Mouse (Mus musculus) lung, postnatal 4 days (tissue): ENCODE measurements at regions not wholly inside any gene's neighbourhood (a gene's known extent, or its start where the extent isn't known, plus 50 kb on each side); places are given as distances from the start of the nearest gene placed in this dataset.

ENCODE experiments used
- DNase-seq, 2 experiments: peaks; one replicate each; pipeline ENCODE4 v3.0.0; 2021

DNA sequence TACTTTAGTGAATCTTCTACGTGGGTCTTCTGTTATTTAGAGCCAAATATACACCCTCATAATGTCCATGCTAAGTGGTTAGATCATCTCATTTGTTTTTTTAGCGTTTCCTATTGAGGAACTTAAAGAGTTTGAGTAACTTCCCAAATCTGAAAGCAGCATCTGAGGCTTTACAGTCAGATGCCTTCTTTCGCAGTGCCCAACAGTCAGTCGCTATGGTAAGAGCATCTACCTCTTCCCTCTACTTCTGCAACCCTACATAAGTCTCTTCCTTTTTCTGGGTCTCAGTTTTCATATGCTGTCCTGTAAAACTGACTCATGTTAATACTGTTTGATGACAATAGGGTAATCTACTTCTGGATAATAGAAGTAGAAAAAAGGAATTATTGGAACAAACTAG, 146.8 kb downstream of the Ktn1 start:
- no peak for DNase-seq

DNA sequence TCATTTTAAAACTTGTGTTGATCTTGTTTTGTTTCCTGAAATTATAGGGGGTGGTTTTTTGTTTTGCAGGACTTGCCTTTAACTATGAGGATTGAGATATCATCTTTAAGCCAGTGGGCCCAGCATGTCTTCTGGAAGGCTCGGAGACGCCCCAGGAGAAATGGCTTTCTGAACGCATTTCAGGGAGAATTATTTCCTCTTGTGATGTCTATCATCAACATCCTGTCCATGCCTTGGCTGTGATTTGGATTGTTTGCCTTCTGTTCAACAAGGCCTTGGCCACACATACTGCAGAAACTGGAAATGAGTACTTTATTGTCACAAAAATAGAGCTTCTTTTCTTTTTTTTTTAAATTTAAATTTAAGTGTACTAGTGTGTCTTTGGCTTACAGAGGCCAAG, 150.0 kb downstream of the Ktn1 start:
- DNase-seq, result no peak

DNA sequence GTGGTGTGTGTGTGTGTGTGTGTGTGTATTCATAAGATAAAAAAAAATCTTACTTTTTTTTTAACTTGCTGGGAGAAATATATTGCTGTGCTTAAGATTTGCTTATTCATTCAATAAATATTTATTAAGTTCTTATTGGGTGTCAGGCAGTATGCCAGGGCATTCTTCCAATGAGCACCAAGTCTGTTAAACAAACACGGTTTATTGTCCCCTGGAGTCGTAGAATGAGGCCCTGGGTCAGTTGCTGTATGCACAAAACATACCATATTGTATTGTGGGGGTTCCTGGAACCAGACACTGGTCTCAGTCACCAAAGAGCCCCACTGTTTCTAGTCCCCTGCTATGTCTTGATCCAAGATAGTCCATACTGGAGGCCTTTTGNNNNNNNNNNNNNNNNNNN, 151.3 kb downstream of the Ktn1 start:
- DNase-seq, result peak; percentile 56 to 62

DNA sequence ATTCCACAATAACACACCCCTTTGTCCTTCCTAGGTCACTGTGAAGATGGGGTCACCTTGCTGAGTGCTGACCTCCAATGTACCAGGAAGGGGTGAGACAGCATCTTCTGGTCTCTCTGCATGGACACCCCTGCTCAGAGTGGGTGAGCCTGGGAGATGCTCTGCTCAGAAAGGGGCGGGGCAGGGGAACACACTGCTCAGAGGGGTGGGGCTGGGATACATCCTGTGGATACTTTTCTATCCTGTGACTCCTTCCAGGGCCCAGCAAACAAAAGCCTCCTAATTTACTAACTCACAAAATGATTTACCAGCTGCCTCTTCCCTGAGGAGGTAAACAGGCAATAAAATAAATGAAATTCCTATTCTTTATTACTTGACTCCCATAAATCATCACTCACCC, 157.0 kb downstream of the Ktn1 start:
- DNase-seq, result no peak

DNA sequence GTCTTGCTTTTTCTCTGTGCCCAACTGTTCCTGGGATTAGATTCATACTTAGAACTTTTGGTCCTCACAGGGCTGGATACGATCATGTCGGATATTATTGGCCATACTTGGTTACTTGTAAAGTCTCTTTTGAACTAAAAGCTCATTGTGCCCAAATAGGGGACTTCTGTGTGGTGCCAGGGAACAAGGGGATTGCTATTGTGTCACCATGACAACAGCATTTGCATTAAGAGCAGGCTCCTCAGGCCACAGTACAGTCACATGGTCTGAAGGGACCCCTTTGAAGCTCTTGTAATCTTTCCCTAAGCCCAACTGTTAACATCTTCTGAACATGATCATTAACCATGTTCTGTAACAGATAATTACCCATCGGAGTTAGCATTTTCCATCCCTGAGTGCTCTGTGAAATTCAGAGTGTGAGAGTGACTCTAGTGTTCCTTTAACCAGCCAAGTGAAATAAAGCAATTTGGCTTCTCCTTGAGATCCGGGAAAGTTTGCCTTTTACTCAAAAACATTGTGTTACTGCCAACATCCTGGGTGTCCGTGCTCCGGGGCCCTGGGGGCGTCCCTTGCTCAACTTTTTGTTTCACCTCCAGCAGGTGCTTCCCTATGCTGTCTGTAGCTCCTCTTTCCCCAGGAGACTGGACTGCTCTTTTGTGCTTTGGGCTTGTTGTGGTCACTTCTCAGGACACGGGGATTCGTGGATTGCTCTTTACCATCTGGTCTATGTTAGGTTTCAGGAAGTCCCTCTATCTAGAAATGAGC, 157.7 kb downstream of the Ktn1 start:
- DNase-seq, result no peak

DNA sequence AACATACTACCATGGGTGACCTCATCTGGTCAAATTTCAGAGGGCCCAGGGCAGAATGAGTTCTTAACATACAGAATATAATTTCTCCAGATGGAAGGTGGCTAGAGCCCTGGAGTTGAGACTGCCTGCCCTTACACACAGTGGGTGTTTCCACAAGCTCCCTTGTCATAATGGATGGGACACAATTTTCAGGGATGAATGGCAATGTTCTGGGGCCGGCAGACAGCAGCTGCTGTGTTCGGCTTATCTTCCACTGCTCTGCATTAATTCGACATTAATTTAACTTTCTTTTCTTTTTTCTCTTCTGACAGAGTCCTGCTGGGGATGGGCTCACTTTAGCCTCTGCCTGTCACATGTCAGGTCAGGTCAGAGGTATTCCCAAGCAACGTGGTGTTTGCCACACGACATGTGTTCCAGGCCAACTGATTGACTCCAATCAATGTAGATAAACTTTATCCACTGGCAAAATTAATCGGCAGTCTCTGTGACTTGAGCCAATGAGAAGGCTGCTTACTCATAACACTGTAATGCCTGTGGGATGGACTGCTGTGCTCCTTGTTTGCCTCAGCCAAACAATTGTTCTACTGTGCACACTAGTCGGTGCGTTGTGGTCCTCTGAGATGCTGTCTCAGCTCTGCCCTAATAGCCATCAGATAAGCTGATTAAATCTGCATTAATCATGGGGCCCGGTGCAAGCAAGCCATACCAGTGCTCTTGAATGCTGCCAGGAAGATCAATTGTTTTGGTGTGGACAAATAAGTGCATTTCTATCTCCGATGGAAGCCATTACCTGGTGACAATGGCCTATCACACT, 160.1 kb downstream of the Ktn1 start:
- DNase-seq, result no peak

DNA sequence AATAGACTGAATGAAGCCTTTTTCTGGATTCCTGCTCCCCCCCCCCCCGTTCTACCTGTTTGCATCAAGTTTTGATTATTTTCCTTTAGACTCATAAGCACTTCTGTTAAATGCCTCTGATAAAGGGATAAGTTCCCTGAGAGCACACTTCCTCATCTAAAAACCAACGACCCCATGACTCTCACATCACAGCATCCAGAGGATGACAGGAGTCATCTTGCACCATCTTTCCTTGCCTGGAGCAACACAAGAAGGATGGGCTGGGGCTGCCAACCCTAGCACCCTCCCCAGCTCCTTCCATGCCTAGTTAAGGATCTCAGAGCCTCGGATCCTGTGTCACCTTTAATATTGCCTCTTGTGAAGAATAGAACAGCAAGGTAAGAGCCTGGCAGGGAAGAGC, 170.0 kb downstream of the Ktn1 start:
- DNase-seq, result no peak

DNA sequence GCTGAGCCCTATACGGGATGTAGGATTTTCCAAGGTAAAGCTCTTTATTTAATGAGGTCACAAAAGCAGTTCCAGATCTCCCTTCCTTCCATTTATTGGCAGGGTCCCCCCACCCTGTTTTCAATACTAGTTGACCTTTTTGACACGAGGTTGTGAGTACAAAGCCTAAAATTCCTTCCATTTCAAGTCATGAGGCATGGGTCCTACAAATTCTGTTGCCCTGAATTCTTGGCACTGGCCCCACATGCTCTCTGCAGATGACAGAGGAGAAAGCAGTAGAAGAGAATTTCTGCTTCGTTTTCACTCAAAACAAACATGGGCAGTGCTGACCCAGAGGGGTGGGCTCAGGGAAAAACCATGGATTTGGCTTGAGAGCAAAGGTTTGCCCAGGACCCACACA, 170.4 kb downstream of the Ktn1 start:
- DNase-seq, result peak; percentile 28 to 47

DNA sequence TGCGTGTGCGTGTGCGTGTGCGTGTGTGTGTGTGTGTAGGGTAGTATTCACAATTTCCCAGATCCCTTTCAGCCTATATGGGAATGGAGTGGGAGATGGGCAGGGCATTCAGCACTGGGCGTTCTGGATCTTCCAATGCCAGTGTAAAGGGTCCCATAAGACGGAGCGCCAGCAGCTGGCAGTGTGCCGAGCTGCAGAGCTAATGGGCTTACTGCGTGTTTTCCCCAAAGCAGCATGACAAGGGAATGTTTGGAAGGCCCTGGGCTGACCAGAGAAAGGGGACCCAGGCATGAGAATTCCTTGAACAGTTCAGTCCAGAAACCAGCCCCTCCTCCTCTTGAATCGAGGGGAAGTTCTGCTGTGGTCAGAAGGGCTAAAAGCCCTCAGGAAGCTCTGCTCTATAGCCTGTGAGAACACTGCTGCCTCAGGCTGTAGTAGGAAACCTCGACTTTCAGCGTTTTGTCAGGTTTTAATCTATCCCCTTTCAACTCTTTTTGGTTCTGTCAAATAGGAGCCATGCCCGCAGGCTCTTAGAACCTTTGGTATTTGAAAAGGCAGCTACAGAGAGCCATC, 172.4 kb downstream of the Ktn1 start:
- DNase-seq, result peak in 1 of 2 experiments; percentile 49

DNA sequence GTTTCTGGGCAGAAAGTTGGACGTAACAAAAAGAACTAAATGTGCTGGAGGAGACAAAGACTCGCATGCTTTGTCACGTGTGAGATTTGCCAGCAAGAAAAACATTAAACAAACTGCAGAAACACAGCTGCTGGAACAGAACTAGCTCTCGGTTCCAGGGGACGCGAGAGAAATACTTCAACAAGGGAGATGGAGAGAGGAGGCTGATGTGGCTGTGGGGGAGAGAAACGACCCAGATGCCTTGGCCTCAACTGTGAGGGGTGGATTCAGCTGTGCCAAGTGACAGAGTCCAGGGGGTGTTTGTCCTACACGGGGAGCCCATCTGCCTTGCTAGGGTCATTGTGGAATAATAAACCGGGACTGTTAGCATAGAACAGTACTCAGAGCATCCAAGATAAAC, 174.9 kb downstream of the Ktn1 start:
- peak in 1 of 2 experiments; percentile 40 for DNase-seq

DNA sequence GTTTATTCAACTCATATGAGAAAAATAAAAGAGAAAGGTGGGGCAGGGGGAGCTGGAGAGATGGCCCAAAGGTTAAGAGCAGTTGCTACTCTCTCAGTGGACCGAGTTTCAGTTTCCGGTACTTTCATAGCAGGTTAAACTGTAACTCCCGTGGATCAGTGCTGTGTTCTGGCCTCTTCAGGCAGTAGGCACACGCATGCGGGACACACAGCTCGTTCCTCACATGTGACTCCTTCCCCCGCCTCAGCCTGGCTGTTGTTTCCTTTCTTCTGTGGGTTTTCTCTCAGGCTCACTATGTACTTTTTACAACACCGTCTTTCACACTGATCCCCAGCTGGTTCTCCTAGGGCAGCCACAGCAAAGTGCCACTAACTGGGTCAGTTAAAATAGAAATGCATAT, 175.4 kb downstream of the Ktn1 start:
- DNase-seq, result no peak

DNA sequence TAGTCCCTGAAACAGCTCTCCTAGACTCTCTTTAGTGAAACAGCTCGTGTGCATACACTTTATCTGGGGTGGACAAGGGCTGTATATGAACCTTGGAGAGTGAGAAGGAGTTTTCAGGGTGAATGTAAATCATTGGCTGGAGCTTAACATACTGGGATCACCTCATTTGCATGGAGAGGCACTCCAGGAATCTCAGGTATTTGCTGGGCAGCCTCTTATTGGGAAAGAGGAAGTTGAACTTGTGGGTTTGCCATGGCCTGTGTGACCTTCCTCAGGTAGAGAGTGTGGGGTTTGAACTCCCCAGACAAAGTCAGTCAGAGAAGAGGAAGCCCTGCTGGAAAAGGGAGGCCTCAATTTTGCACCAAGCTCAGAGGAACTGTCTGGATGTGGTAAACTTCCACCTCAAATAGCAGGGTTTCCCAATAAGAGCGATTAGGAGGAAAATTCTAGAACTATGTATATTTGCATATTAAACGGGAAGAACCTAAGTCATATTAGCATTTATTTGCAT, 177.3 kb downstream of the Ktn1 start:
- no peak for DNase-seq

DNA sequence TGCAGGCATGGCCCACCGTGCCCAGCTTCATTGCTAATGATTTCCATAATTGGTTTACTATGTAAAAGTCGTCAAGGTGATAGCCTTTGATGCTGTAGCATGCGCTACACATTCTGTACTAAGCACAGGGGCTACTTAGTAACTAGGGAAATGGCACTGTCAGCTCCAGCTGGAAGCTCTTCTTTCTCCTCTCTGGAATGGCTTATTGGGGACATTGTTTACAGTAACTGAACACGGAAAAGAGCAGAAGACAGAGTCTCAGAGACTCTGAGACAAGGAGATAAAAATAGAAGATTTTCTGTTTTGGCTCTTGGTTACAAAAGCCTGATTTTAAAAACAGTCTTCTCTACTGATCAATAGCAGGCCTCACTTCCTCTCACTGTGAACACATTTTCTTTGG, 178.3 kb downstream of the Ktn1 start:
- DNase-seq, result no peak

DNA sequence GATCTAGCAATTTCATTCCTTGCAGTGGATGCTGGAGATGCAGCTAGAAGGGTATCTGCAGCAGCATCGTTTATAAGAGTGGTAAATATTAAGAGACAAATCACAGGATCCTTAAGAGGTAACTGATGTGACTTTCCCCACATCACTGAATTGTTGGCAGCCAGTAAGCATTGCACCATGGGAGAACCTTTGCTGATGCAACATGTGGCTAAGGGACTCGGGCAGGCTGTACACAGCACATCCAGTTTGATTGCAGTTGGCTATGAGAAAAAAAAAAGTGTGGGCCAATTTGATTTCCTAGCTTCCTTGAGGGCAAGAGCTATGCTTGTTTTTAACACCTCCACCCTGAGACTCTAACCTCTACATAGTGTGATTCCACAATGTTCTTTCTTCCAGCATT, 179.4 kb downstream of the Ktn1 start:
- DNase-seq, result no peak

DNA sequence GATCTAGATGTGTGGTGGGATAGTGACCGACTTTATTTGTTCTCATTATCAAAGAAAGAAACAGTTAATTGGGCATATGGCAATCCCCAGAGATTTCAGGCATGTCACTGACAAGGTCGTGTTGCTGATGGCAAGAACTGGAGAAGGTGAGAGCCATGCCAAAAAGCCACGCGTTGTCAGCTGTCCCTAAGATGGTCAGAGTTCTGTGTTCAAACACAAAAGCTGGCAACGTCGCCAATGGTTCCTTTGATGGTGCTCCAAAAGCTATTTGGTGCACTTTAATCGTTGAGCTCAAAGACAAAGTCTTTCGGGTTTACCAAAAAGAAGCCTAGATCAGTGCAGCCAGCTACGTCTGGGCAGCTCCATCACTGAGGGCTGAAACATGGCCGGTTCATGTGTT, 185.4 kb downstream of the Ktn1 start:
- DNase-seq, result peak in 1 of 2 experiments; percentile 36

DNA sequence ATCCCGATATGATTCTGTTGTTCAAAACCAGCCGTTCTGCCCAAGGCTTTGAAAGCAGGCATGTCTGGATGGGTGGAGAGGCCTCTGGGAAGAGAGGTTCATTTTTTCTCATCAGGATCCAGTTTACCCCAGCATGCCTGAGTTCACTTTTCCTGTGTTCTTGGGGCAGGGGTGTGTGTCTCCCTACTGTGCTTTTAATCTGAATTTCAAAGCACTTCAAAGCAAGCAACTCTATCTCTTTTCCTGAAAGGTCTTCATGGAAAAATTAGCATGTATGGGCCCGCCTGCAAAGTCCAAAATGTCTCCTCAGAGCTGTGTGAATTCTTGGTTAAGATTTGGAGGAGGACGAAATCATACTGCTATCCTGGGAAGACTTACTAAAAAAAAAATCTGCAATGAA, 187.2 kb downstream of the Ktn1 start:
- no peak for DNase-seq

DNA sequence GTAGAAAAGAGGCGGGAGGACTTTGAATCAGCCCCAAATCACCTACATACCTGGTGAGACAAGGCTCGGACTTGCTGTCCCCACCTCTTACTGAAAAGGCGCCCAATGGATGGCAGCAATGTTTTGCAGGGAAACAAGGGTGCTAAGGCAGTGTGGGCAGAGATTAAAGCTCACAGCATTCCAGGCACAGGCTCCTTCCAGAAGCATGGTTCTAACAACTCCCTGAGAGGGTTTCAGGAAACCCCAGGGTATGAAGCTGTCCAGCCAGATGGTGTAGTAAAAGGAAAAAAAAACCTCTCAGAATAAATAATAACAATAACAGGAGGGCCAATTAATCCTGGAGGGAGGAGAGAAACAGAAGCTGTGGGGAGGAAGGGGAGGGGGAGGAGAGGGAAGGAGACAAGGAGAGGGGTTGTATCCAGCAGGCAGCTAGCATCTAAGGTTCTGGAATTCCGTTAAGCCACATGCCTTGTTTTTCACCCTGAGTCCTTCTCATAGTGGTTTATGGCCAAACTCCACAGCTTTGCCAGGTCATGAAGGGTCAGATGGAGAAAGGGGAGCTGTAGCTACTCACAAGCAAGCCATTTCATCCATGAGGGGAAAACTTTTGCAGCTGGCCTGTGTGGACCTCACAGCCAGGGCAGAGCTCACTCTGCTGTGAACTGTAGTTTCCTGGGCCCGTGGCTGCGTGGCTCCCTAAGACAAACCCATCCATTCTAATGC, 191.4 kb downstream of the Ktn1 start:
- peak; percentile 17 to 58 for DNase-seq

DNA sequence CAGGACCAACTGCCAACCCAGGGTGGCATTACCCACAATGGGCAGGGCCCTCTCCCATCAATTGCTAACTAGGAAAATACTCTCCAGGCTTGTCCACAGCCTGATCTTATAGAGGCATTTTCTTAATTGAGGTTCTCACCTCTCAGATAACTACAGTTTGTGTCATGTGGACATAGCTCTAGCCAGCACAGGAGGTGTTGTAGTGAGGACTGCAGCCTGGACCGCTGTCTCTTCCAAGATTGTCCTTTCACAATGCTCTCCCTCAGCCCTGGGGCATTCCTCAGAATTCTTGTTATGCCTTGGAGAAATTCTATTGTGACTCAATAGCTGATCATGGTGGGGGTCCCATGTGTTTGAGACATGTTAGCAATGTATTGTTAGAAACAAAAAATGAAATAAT, 196.1 kb downstream of the Ktn1 start:
- no peak for DNase-seq

DNA sequence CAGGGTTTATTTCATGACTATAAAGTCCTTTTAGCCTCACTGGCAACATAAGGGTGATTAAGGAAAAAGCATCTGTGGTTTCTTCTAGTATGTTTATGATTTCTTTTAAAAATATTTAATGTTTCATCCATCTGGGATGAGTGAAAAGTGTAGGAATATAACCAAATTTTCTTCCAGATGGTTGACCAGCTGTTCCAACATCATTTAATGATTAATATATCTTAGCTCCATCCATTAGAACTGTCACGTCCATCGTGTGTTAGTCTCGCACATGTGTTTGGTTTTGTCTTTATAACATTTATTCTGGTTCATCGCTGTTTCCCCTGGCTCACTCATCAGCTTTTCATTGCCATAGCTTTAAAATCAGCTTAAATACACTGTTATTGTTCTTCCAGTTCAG, 200.6 kb downstream of the Ktn1 start:
- DNase-seq, result no peak

DNA sequence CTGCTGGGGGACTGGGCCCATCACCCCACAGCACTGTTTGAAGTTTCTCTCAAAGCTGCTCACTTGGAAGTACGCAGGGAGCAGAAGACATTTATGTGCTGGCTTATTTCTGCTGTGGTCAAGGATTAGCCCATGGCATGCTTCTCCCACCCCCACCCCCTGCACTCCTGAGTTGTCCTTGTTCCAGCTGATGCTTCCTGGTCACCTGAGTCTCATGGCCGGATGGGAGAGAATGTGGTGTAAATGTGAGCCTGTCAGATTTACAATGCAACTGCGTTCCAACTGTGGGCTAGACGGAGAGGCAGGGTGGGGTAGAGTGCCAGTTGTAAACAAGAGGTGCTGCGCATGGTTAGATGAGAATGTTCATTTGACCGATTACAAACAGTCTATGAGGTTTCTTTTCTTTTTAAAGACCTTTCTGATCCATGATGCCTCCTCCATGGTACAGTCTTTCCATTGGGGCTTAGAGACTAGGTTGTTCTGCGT, 208.1 kb downstream of the Ktn1 start:
- DNase-seq, result no peak

DNA sequence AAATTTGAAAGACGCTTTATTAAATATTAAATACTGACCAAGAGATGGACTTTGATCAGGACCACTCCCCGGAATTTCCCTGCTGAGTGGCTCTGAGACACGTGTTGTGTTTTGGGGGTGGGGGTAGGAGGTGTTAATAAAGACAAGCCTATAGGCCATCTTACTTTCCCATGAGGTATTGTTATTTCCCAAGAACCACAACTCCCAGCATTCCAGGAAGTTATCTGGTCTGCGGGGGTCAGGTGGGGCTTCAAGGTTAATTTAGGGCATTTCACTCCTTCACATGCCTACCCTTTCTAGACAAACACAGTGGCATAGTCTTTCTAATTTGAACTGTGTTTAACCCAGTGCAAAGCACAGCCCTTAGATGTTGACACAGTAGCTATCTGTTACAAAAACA, 209.0 kb downstream of the Ktn1 start:
- DNase-seq, result no peak

DNA sequence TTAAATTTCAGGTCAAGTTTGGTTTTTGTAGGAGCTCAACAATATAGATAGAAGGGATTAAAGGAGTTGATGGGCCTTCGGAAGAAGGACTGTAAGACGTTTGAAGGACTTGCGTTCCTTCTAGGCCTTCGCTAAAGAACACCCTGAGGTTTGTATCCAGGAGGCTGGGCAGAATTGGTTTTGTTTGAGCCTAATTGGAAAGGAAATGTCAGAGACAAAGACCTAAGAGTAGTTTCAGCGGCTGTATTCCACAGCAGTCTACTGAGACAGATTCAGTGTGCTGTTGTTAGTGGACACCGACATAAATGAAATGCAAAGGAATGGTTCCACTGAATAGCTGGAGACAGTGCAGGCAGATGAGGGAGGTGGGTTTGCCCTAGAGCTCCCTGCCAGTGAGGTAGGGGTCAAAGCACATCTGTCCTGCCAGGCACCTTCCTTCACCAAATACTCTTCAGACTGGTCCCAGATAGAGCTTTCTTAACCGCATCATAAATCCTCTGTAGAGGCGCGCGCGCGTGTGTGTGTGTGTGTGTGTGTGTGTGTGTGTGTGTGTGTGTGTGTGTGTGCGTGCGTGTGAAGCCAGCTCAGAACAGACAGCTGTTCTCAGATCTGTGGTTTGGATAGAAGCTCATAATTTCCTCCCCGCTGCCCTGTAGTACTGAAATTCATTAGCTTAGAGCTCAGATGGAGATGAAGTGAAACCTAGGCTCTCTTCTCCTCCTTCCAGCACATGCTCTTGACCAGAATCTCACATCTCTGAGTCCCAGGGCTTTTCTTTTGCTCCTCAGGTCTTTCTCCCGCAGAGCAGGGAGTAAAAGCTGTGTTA, 209.7 kb downstream of the Ktn1 start:
- DNase-seq, result no peak
